Mouse (Mus musculus) erythroblast, embryonic 14.5 days (primary cell): Measurements from ENCODE around the gene Bcl2l14.

ENCODE experiments used
- GATA1 ChIP-seq: IDR thresholded peaks from 2 replicates; pipeline ENCODE4 v1.6.1; 2012; ENCODE audit warnings: low read length, inconsistent platforms, mixed read lengths
- TAL1 ChIP-seq: IDR thresholded peaks from 3 replicates; pipeline ENCODE4 v1.6.1; 2012; ENCODE audit warnings: low read length, inconsistent platforms, mixed read lengths

DNA sequence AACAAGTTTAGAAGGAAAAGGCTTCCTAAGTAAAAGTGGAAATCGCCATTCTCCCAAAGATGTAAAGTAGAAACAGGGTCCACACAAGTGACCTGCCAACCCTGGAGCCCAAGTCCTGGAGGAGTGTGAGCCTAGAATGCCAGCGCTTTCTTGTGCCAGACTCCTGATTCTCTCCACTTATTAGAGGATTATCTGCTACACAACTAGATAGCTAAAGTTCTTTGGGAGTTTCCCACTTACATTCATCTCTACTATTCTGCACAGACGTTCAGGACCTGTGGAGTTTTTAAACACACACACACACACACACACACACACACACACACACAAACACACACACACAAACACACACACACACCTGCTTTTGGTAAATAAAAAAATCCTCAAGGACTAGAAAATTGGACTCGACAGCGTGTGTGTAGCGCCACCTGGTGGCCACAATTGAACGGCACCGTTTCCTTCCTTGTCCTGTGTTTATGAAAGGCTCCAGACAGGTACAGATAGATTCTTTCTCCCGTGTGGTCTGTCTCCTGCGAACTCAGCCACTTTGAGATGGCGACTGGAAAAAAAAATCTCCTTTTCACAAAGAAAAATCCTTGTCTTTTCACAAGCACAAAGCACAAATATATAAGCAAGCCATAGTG lies 6.7 kb upstream of the Bcl2l14 start:
- TF ChIP-seq GATA1: no peak
- no peak for TF ChIP-seq TAL1
